Mouse (Mus musculus) liver, adult 2 months (tissue): ENCODE results near the gene Fahd1.

Experiments
- CTCF ChIP-seq: fragments of 200-500 bp; IDR thresholded peaks from 2 replicates; pipeline ENCODE4 v1.5.1; 2011; ENCODE audit warnings: low read depth, low read length, control low read depth
- POLR2A ChIP-seq: fragments of 200-500 bp; IDR thresholded peaks from 2 replicates; pipeline ENCODE4 v1.6.1; 2011; ENCODE audit warnings: low read length, control low read depth; ENCODE audit not compliant: insufficient read depth; ENCODE audit errors: extremely low read depth

DNA sequence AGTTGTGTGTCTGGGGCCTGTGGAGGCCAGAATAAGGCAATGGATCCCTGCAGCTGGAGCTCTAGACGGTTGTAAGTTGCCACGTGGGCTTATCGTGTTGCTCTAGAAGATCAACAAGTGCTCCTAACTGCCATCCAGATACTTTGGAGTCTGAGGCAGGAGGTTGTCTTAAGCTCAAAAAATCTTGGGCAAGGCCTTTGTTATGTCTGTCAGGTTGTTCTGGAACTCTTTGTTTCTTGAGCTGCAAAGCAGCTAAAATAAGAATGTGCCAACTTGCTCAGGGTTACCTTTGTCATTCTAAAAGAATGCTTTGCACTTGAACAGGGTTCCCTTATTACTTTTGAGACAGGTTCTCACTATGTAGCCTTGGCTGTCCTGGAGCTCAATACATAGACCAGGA lies 39.0 kb downstream of the Fahd1 start:
- TF ChIP-seq CTCF (no peak), POLR2A (no peak)
